In genomic region chr11:100387111-100387510, GRCm38 (mm10) we compare ENCODE assay signal across 16 mouse cellular contexts. TPM values are rescaled to one million over a fixed set of nuclear protein-coding genes. Genes with fewer than 3 reads are reported as not detected.
DNase-seq lines count a peak whose midpoint lies in the region; ATAC-seq lines count a peak whose summit lies in the region.
"Had no signal": no experiment of that assay in that cellular context is flagged by ENCODE, and none has a peak within 500 bp of the region (broad histone marks: within the 10 kb centered on the region; RNA-seq: fewer than 3 reads in every experiment).

No protein-coding gene starts in this region.

- H3K4me3 ChIP-seq in heart, embryonic 10.5 days, result no peak overlapping the region
- no peak overlapping the region for H3K4me3 ChIP-seq in lung, embryonic 15.5 days
- H3K4me3 ChIP-seq in intestine, embryonic 15.5 days (replicated peaks), result no peak overlapping the region
- H3K4me3 ChIP-seq in stomach, embryonic 16.5 days (replicated peaks; ENCODE audit: low read length), result peak overlapping the region; percentile 5; the same call in 1 of the 2 replicates
- H3K4me3 ChIP-seq: liver, embryonic 15.5 days had no signal

- WGBS in heart, embryonic 10.5 days, result 87% methylated on average over 6 of the region's 6 CpGs
- WGBS in lung, embryonic 15.5 days, result 81% methylated on average over 6 of the region's 6 CpGs
- WGBS in intestine, embryonic 15.5 days, result 79% methylated on average over 6 of the region's 6 CpGs
- WGBS in stomach, embryonic 16.5 days, result 75% methylated on average over 6 of the region's 6 CpGs

- no peak for ATAC-seq in lung, embryonic 15.5 days (ENCODE audit: borderline replicate concordance, extremely low read depth, low FRiP score, low TSS enrichment)
- ATAC-seq in intestine, embryonic 15.5 days, result no peak
- ATAC-seq in stomach, embryonic 16.5 days (ENCODE audit: insufficient read depth, low FRiP score), result no peak
- no peak for ATAC-seq in erythroblast, adult 5-6 weeks (replicated peaks; ENCODE audit: low FRiP score, poor library complexity, severe bottlenecking)

- no peaks in the 10 kb centered on the region for H3K27me3 ChIP-seq in heart, embryonic 10.5 days (ENCODE audit: insufficient read depth, poor library complexity, severe bottlenecking)
- H3K27me3 ChIP-seq in lung, embryonic 15.5 days, result no peaks in the 10 kb centered on the region
- no peaks in the 10 kb centered on the region for H3K27me3 ChIP-seq in intestine, embryonic 15.5 days (replicated peaks)
- no peaks in the 10 kb centered on the region for H3K27me3 ChIP-seq in stomach, embryonic 16.5 days (ENCODE audit: control insufficient read depth, insufficient read depth, low read length)
- H3K27me3 ChIP-seq: liver, embryonic 15.5 days had no signal

- peaks cover 66% of the 10 kb centered on the region for H3K4me1 ChIP-seq in heart, embryonic 10.5 days
- H3K4me1 ChIP-seq in lung, embryonic 15.5 days, result peaks cover 62% of the 10 kb centered on the region
- H3K4me1 ChIP-seq in intestine, embryonic 15.5 days (replicated peaks), result peaks cover 64% of the 10 kb centered on the region
- peaks cover 61% of the 10 kb centered on the region for H3K4me1 ChIP-seq in stomach, embryonic 16.5 days (ENCODE audit: control insufficient read depth, insufficient read depth, low read length)

- H3K36me3 ChIP-seq in heart, embryonic 10.5 days, result peaks cover 46% of the 10 kb centered on the region
- peaks cover 34% of the 10 kb centered on the region for H3K36me3 ChIP-seq in lung, embryonic 15.5 days
- H3K36me3 ChIP-seq in intestine, embryonic 15.5 days, result peaks cover 24% of the 10 kb centered on the region
- H3K36me3 ChIP-seq in stomach, embryonic 16.5 days (ENCODE audit: control insufficient read depth, insufficient read depth, low read length), result peaks cover 16% of the 10 kb centered on the region

- peak overlapping the region; percentile 85; the same call in 1 of the 2 replicates for H3K27ac ChIP-seq in heart, embryonic 10.5 days
- peak overlapping the region; percentile 88 for H3K27ac ChIP-seq in lung, embryonic 15.5 days
- H3K27ac ChIP-seq in intestine, embryonic 15.5 days, result peak overlapping the region; percentile 73
- peak overlapping the region; percentile 97 for H3K27ac ChIP-seq in stomach, embryonic 16.5 days (ENCODE audit: low read length)
- H3K27ac ChIP-seq: liver, embryonic 15.5 days had no signal

- H3K9me3 ChIP-seq in heart, embryonic 10.5 days, result no peaks in the 10 kb centered on the region
- H3K9me3 ChIP-seq in lung, embryonic 15.5 days, result no peaks in the 10 kb centered on the region
- H3K9me3 ChIP-seq in intestine, embryonic 15.5 days, result no peaks in the 10 kb centered on the region
- H3K9me3 ChIP-seq in stomach, embryonic 16.5 days (replicated peaks; ENCODE audit: control insufficient read depth, low read length), result no peaks in the 10 kb centered on the region
- H3K9me3 ChIP-seq: liver, embryonic 15.5 days had no signal

- peak overlapping the region; percentile 35; the same call in 1 of the 2 replicates for H3K4me2 ChIP-seq in lung, embryonic 15.5 days
- H3K4me2 ChIP-seq in intestine, embryonic 15.5 days (replicated peaks), result peak overlapping the region; percentile 45
- H3K4me2 ChIP-seq in stomach, embryonic 16.5 days (ENCODE audit: low read depth, low read length), result peak overlapping the region; percentile 47
- H3K4me2 ChIP-seq: liver, embryonic 15.5 days; midbrain, embryonic 11.5 days had no signal

- no peak overlapping the region for H3K9ac ChIP-seq in lung, embryonic 15.5 days
- H3K9ac ChIP-seq in intestine, embryonic 15.5 days, result no peak overlapping the region
- H3K9ac ChIP-seq in stomach, embryonic 16.5 days (ENCODE audit: low read length), result peak overlapping the region; percentile 60
- H3K9ac ChIP-seq: liver, embryonic 15.5 days had no signal

- DNase-seq in heart, embryonic 10.5 days (ENCODE audit: low spot score), result no peak
- DNase-seq in heart, adult 9 months (ENCODE audit: low spot score in 2 of 2), result no peak
- DNase-seq in lung, adult 18-20 months, result no peak
- DNase-seq in cerebellum, adult 11-12 months, result no peak
- DNase-seq: adrenal gland, postnatal 10 days; thymus, postnatal 36 days had no signal

RNA-seq across cellular contexts. Expression of gene Jup, which starts 10.5 kb away (rescaled TPM):
- 91.3 and 112 TPM in 2 replicates for polyA plus RNA-seq in heart, embryonic 10.5 days (2016; fragmentation: Nextera tagmentation; extraction: Ambion mirVana)
- 122 and 136 TPM in 2 replicates for polyA plus RNA-seq in lung, embryonic 15.5 days (2015; fragmentation: Nextera tagmentation; extraction: Ambion mirVana)
- polyA plus RNA-seq in intestine, embryonic 15.5 days (2015; fragmentation: Nextera tagmentation; extraction: Ambion mirVana), result 133 and 139 TPM in 2 replicates
- 247 and 328 TPM in 2 replicates for polyA plus RNA-seq in stomach, embryonic 16.5 days (2015; fragmentation: Nextera tagmentation; extraction: Ambion mirVana)
- 1.5 and 2.3 TPM in 2 replicates for total RNA-seq in erythroblast, adult 5-6 weeks (2015; ENCODE audit: low replicate concordance)
- total RNA-seq in erythroblast, adult 5-6 weeks (2017; ENCODE audit: low replicate concordance), result 0.28 and 1.8 TPM in 2 replicates

RNA-seq across cellular contexts. Expression of gene P3h4, which starts 27.5 kb away (rescaled TPM):
- polyA plus RNA-seq in heart, embryonic 10.5 days (2016; fragmentation: Nextera tagmentation; extraction: Ambion mirVana), result 71.1 and 81.8 TPM in 2 replicates
- polyA plus RNA-seq in lung, embryonic 15.5 days (2015; fragmentation: Nextera tagmentation; extraction: Ambion mirVana), result 71.5 and 73.4 TPM in 2 replicates
- 44.1 and 45.4 TPM in 2 replicates for polyA plus RNA-seq in intestine, embryonic 15.5 days (2015; fragmentation: Nextera tagmentation; extraction: Ambion mirVana)
- polyA plus RNA-seq in stomach, embryonic 16.5 days (2015; fragmentation: Nextera tagmentation; extraction: Ambion mirVana), result 56.7 and 62.1 TPM in 2 replicates
- not detected in 2 replicates for total RNA-seq in erythroblast, adult 5-6 weeks (2015; ENCODE audit: low replicate concordance)
- not detected in 2 replicates for total RNA-seq in erythroblast, adult 5-6 weeks (2017; ENCODE audit: low replicate concordance)

RNA-seq across cellular contexts. Expression of gene Fkbp10, which starts 28.4 kb away (rescaled TPM):
- 107 and 123 TPM in 2 replicates for polyA plus RNA-seq in heart, embryonic 10.5 days (2016; fragmentation: Nextera tagmentation; extraction: Ambion mirVana)
- polyA plus RNA-seq in lung, embryonic 15.5 days (2015; fragmentation: Nextera tagmentation; extraction: Ambion mirVana), result 142 and 143 TPM in 2 replicates
- polyA plus RNA-seq in intestine, embryonic 15.5 days (2015; fragmentation: Nextera tagmentation; extraction: Ambion mirVana), result 84.2 and 86.6 TPM in 2 replicates
- polyA plus RNA-seq in stomach, embryonic 16.5 days (2015; fragmentation: Nextera tagmentation; extraction: Ambion mirVana), result 114 and 119 TPM in 2 replicates
- not detected in 2 replicates for total RNA-seq in erythroblast, adult 5-6 weeks (2015; ENCODE audit: low replicate concordance)
- not detected in 2 replicates for total RNA-seq in erythroblast, adult 5-6 weeks (2017; ENCODE audit: low replicate concordance)
- total RNA-seq: common myeloid progenitor, adult 5-6 weeks had no signal

RNA-seq across cellular contexts. Expression of gene Hap1, which starts 31.2 kb away (rescaled TPM):
- 5.1 and 8.4 TPM in 2 replicates for polyA plus RNA-seq in heart, embryonic 10.5 days (2016; fragmentation: Nextera tagmentation; extraction: Ambion mirVana)
- polyA plus RNA-seq in lung, embryonic 15.5 days (2015; fragmentation: Nextera tagmentation; extraction: Ambion mirVana), result 19.8 and 20.7 TPM in 2 replicates
- polyA plus RNA-seq in intestine, embryonic 15.5 days (2015; fragmentation: Nextera tagmentation; extraction: Ambion mirVana), result 13.9 and 15.5 TPM in 2 replicates
- 13.2 and 13.5 TPM in 2 replicates for polyA plus RNA-seq in stomach, embryonic 16.5 days (2015; fragmentation: Nextera tagmentation; extraction: Ambion mirVana)
- total RNA-seq in erythroblast, adult 5-6 weeks (2015; ENCODE audit: low replicate concordance), result not detected in 2 replicates
- not detected in 2 replicates for total RNA-seq in erythroblast, adult 5-6 weeks (2017; ENCODE audit: low replicate concordance)
- total RNA-seq: common myeloid progenitor, adult 5-6 weeks had no signal

RNA-seq across cellular contexts. Expression of gene Gast, which starts 52.9 kb away (rescaled TPM):
- polyA plus RNA-seq in heart, embryonic 10.5 days (2016; fragmentation: Nextera tagmentation; extraction: Ambion mirVana), result not detected in 2 replicates
- polyA plus RNA-seq in lung, embryonic 15.5 days (2015; fragmentation: Nextera tagmentation; extraction: Ambion mirVana), result not detected in 2 replicates
- 2.1 and 2.4 TPM in 2 replicates for polyA plus RNA-seq in intestine, embryonic 15.5 days (2015; fragmentation: Nextera tagmentation; extraction: Ambion mirVana)
- polyA plus RNA-seq in stomach, embryonic 16.5 days (2015; fragmentation: Nextera tagmentation; extraction: Ambion mirVana), result 10.8 and 13.3 TPM in 2 replicates
- total RNA-seq in erythroblast, adult 5-6 weeks (2015; ENCODE audit: low replicate concordance), result not detected in 2 replicates
- not detected in 2 replicates for total RNA-seq in erythroblast, adult 5-6 weeks (2017; ENCODE audit: low replicate concordance)
- total RNA-seq: adrenal gland, postnatal 10 days; common myeloid progenitor, adult 5-6 weeks; left cerebral cortex, postnatal 10 days had no signal
- polyA plus RNA-seq: hindbrain, embryonic 11.5 days; large intestine, adult 2 months; liver, embryonic 15.5 days had no signal
